19 mouse cellular contexts compared by ENCODE assay signal in the genomic region with DNA sequence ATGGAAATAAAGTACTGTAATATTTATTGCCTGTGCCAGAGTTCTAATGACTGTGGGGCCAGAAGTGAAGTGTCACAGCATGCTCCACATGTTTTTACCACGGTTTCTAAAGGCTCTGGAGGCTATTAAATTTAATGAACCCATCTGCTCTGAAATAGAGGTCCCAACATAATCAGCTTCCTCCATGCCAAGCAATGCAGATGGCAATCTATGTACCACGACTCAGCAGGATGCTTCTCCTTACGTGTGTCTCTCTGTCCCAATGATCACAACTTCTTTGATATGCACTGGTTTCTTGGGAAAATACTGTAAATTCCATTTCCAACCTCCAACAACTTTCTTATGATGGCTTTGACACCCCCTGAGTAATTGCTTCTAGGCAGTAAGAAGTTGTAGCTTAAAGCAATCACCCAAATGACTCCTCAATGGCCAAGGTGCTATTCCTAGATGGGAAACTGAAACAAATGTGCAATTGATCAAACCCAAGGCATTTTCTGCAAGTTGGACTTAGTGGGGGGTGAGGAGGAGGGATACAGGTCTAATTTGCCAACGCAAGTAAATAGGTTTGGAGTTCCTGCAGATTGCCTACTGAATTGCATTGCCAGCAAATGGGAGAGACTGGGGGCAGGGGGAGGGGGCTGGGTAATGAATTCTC.
DNase-seq lines count a peak whose midpoint lies in the region; ATAC-seq and TF ChIP-seq lines count a peak whose summit lies in the region.
"Had no signal": no experiment of that assay in that cellular context is flagged by ENCODE, and none has a peak within 500 bp of the region (broad histone marks: within the 10 kb centered on the region; RNA-seq: fewer than 3 reads in every experiment).

No protein-coding gene starts in this region.

- no peak for TF ChIP-seq CTCF in midbrain, postnatal 0 days (IDR thresholded peaks at IDR 0.05)

- DNase-seq in heart, embryonic 10.5 days (ENCODE audit: low spot score): peak; percentile 35
- DNase-seq in heart, postnatal 14 days: no peak
- peak; percentile 54 for DNase-seq in midbrain, postnatal 0 days (ENCODE audit: low spot score)
- DNase-seq in limb, embryonic 10.5 days (ENCODE audit: low spot score): peak; percentile 33
- no peak for DNase-seq in left cerebral cortex, adult 18-20 months (ENCODE audit: low spot score in 2 of 2)
- DNase-seq in frontal cortex, adult 2 months (ENCODE audit: extremely low spot score in 1 of 2, low spot score in 1 of 2): no peak
- DNase-seq: cerebellum, adult 9-11 months; gastrocnemius, postnatal 36 days; kidney, adult 8-10 months; kidney, postnatal 25 days; left cerebral cortex, postnatal 4 days; lung, adult 18-20 months; lung, postnatal 14 days had no signal

- 72% methylated on average over 4 of the region's 4 CpGs for WGBS in heart, embryonic 10.5 days
- 49% methylated on average over 4 of the region's 4 CpGs for WGBS in midbrain, postnatal 0 days
- WGBS in midbrain, embryonic 16.5 days: 46% methylated on average over 4 of the region's 4 CpGs
- 27% methylated on average over 4 of the region's 4 CpGs for WGBS in limb, embryonic 10.5 days

- no peak overlapping the region for H3K4me2 ChIP-seq in midbrain, postnatal 0 days (ENCODE audit: low read depth, low read length, poor library complexity, severe bottlenecking)
- no peak overlapping the region for H3K4me2 ChIP-seq in midbrain, embryonic 16.5 days (ENCODE audit: low read length)
- H3K4me2 ChIP-seq: embryonic facial prominence, embryonic 12.5 days; liver, embryonic 11.5 days had no signal

- ATAC-seq in midbrain, postnatal 0 days (ENCODE audit: low FRiP score): no peak
- ATAC-seq in midbrain, embryonic 16.5 days: no peak

- H3K4me3 ChIP-seq in heart, embryonic 10.5 days: no peak overlapping the region
- no peak overlapping the region for H3K4me3 ChIP-seq in midbrain, postnatal 0 days (ENCODE audit: low read depth, low read length)
- H3K4me3 ChIP-seq in midbrain, embryonic 16.5 days (ENCODE audit: low read depth, low read length): no peak overlapping the region
- no peak overlapping the region for H3K4me3 ChIP-seq in limb, embryonic 10.5 days
- H3K4me3 ChIP-seq: embryonic facial prominence, embryonic 12.5 days; erythroblast, embryonic 14.5 days; left cerebral cortex, adult 2 months; megakaryocyte, embryonic 14.5 days had no signal

- no peaks in the 10 kb centered on the region for H3K36me3 ChIP-seq in heart, embryonic 10.5 days
- H3K36me3 ChIP-seq in midbrain, postnatal 0 days (ENCODE audit: insufficient read depth, low read length): no peaks in the 10 kb centered on the region
- no peaks in the 10 kb centered on the region for H3K36me3 ChIP-seq in midbrain, embryonic 16.5 days (ENCODE audit: control insufficient read depth, insufficient read depth, low read length)
- no peaks in the 10 kb centered on the region for H3K36me3 ChIP-seq in limb, embryonic 10.5 days
- H3K36me3 ChIP-seq: embryonic facial prominence, embryonic 12.5 days had no signal

- no peaks in the 10 kb centered on the region for H3K27me3 ChIP-seq in heart, embryonic 10.5 days (ENCODE audit: insufficient read depth, poor library complexity, severe bottlenecking)
- H3K27me3 ChIP-seq in midbrain, postnatal 0 days (ENCODE audit: insufficient read depth, low read length): no peaks in the 10 kb centered on the region
- H3K27me3 ChIP-seq in midbrain, embryonic 16.5 days (ENCODE audit: control insufficient read depth, insufficient read depth, low read depth, low read length): no peaks in the 10 kb centered on the region
- no peaks in the 10 kb centered on the region for H3K27me3 ChIP-seq in limb, embryonic 10.5 days (ENCODE audit: low read depth, poor library complexity, severe bottlenecking)
- H3K27me3 ChIP-seq: embryonic facial prominence, embryonic 12.5 days; megakaryocyte, embryonic 14.5 days had no signal

- peaks cover 8% of the 10 kb centered on the region; the same call in 1 of the 2 replicates for H3K4me1 ChIP-seq in heart, embryonic 10.5 days
- no peaks in the 10 kb centered on the region for H3K4me1 ChIP-seq in midbrain, postnatal 0 days (ENCODE audit: insufficient read depth, low read length)
- H3K4me1 ChIP-seq in midbrain, embryonic 16.5 days (ENCODE audit: control insufficient read depth, insufficient read depth, low read length): peaks cover 9% of the 10 kb centered on the region
- peaks cover 32% of the 10 kb centered on the region for H3K4me1 ChIP-seq in limb, embryonic 10.5 days
- H3K4me1 ChIP-seq: embryonic facial prominence, embryonic 12.5 days; megakaryocyte, embryonic 14.5 days had no signal

- H3K9ac ChIP-seq in midbrain, postnatal 0 days (replicated peaks; ENCODE audit: low read length, poor library complexity, severe bottlenecking): no peak overlapping the region
- no peak overlapping the region for H3K9ac ChIP-seq in midbrain, embryonic 16.5 days (ENCODE audit: low read depth, low read length)
- H3K9ac ChIP-seq: embryonic facial prominence, embryonic 12.5 days had no signal

- H3K9me3 ChIP-seq in heart, embryonic 10.5 days: no peaks in the 10 kb centered on the region
- H3K9me3 ChIP-seq in midbrain, postnatal 0 days (ENCODE audit: low read length): no peaks in the 10 kb centered on the region
- no peaks in the 10 kb centered on the region for H3K9me3 ChIP-seq in midbrain, embryonic 16.5 days (replicated peaks; ENCODE audit: control insufficient read depth, low read length, poor library complexity, severe bottlenecking)
- H3K9me3 ChIP-seq in limb, embryonic 10.5 days (replicated peaks): peaks cover 3% of the 10 kb centered on the region; the same call in 1 of the 2 replicates
- H3K9me3 ChIP-seq: embryonic facial prominence, embryonic 12.5 days had no signal

- no peak overlapping the region for H3K27ac ChIP-seq in heart, embryonic 10.5 days
- H3K27ac ChIP-seq in midbrain, postnatal 0 days (ENCODE audit: low read depth, low read length): no peak overlapping the region
- H3K27ac ChIP-seq in midbrain, embryonic 16.5 days (ENCODE audit: low read length): no peak overlapping the region
- H3K27ac ChIP-seq in limb, embryonic 10.5 days: peak overlapping the region; percentile 63
- H3K27ac ChIP-seq: embryonic facial prominence, embryonic 12.5 days; left cerebral cortex, adult 2 months had no signal

- intact Hi-C loops in heart, postnatal 14 days (cut with DNase I): no loop called here

Comparison
In these comparisons a context has a peak if more than half of its experiments do, and no peak if none do; other contexts are left out.
1. DNase-seq: peak in heart, embryonic 10.5 days (single experiment), midbrain, postnatal 0 days (single experiment) and limb, embryonic 10.5 days (single experiment); none in heart, postnatal 14 days (0 of 2), left cerebral cortex, adult 18-20 months (0 of 2) and frontal cortex, adult 2 months (0 of 2).